Mouse (Mus musculus) lung, postnatal 0 days (tissue): Measurements from ENCODE around the gene 2610008E11Rik.

Experiments
- CTCF ChIP-seq: IDR thresholded peaks from 2 replicates; pipeline ENCODE4 v1.5.1; 2016; ENCODE audit warnings: antibody characterized with exemption, mild to moderate bottlenecking
- EP300 ChIP-seq: IDR thresholded peaks from 2 replicates; pipeline ENCODE4 v1.6.1; 2016; ENCODE audit warnings: antibody characterized with exemption, mild to moderate bottlenecking, control low read depth

DNA sequence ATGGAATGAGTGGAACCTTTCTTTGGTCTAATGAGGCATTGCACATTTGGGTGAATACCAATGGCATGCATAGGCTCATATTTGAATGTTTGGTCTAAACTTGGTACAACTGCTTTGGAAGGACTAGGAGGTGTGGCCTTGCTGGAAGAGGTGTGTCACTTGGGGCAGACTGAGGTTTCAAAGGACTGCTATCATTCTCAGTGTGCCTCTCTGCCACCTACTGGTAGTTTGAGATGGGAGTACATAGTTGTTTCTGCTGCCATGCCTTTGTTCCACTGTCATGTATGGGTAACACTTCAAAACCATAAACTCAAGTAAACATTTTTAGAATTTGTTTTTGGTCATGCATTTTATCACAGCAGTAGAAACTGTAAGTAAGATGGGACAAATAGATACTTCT, 5.7 kb downstream of the 2610008E11Rik start:
- TF ChIP-seq CTCF: no peak
- no peak for TF ChIP-seq EP300
